Mouse (Mus musculus): ENCODE results near the gene 1700018G05Rik. TPM values are rescaled to one million over a fixed set of nuclear protein-coding genes. Genes with fewer than 3 reads are reported as not detected.

The 1700018G05Rik gene
- polyA plus RNA-seq (2021; fragmentation: Nextera tagmentation), result not detected in 2 replicates
- long read RNA-seq, experiment 1, result 0 reads
- long read RNA-seq, experiment 2, result 0 reads

GRCm38 (mm10) chrX:102928072-102928471 lies at the start of gene 1700018G05Rik:
1700018G05Rik (plus strand) TSS chrX:102928372.

GRCm38 (mm10) chrX:102908587-102908986 lies 19.6 kb upstream of the 1700018G05Rik start, which contains the start of the genes Dmrtc1a and 1700011M02Rik:
Dmrtc1a (minus strand) TSS chrX:102908687.
1700011M02Rik (plus strand) TSS chrX:102908905.

Other genes with a start within 250 kb of the 1700018G05Rik start
- gene Gm3880, start 241.4 kb upstream of the 1700018G05Rik start, polyA plus RNA-seq (2021; fragmentation: Nextera tagmentation), result not detected in 2 replicates
- not detected in 2 replicates for gene Gm9112, start 220.7 kb upstream of the 1700018G05Rik start, polyA plus RNA-seq (2021; fragmentation: Nextera tagmentation)
- gene Dmrtc1b, start 220.5 kb upstream of the 1700018G05Rik start, polyA plus RNA-seq (2021; fragmentation: Nextera tagmentation), result not detected in 2 replicates
- not detected in 2 replicates for gene Dmrtc1c1, start 125.4 kb upstream of the 1700018G05Rik start, polyA plus RNA-seq (2021; fragmentation: Nextera tagmentation)
- gene Dmrtc1c2, start 73.8 kb upstream of the 1700018G05Rik start, polyA plus RNA-seq (2021; fragmentation: Nextera tagmentation), result not detected in 2 replicates
- gene 1700031F05Rik, start 60.4 kb upstream of the 1700018G05Rik start, polyA plus RNA-seq (2021; fragmentation: Nextera tagmentation), result not detected in 2 replicates
- 9.1 and 12.8 TPM in 2 replicates for gene Dmrtc1a, start 19.7 kb upstream of the 1700018G05Rik start, polyA plus RNA-seq (2021; fragmentation: Nextera tagmentation)
- not detected in 2 replicates for gene 1700011M02Rik, start 19.5 kb upstream of the 1700018G05Rik start, polyA plus RNA-seq (2021; fragmentation: Nextera tagmentation)

Data from left cerebral cortex, adult 6 months (tissue).